Mouse (Mus musculus): Measurements from ENCODE around the gene Vill.
A peak's percentile ranks its signal among the peaks of the same experiment; 100 is the strongest.

Vill gene

GRCm38 (mm10) chr9:119101992-119102782 is 49.6 kb downstream of the Vill start, which contains the start of gene Dlec1:
Gene Dlec1 (plus strand): TSS chr9:119102478.
- peaks cover 14% of the 10 kb centered on the region for H3K27me3 ChIP-seq (ENCODE audit: insufficient read depth, low read length)
- TF ChIP-seq NANOG (IDR thresholded peaks at IDR 0.05; ENCODE audit: borderline replicate concordance, low read length) = no peak
- peak; percentile 26; the same call in 1 of the 2 replicates for TF ChIP-seq CTCF (conservative IDR thresholded peaks at IDR 0.05; ENCODE audit: low read length)
- peak within 1 kb of the TSS; percentile 89 for H3K4me3 ChIP-seq (replicated peaks; ENCODE audit: low read length)
- H3K9me3 ChIP-seq (ENCODE audit: low read length) = no peaks in the 10 kb centered on the region
- peaks cover 40% of the 10 kb centered on the region for H3K4me1 ChIP-seq (replicated peaks; ENCODE audit: low read depth, low read length)
- H3K36me3 ChIP-seq (ENCODE audit: insufficient read depth, low read length) = no peaks in the 10 kb centered on the region

DNA sequence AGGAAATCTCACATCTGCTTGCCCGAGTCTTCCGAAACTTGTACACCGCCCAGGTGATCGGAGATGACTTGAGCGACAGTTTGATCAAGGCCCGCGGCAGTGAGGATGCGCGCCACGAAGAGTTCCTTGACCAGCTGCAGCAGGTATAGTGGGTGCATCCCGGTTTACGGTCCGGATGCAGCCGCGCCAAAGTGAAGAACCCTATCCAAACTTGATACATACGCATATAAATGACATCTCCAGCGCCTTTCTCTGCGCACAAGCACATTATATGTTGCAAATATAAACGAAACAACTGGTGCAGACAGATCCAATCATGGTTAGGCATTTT is 50.2 kb downstream of the Vill start:
- peaks cover 14% of the 10 kb centered on the region for H3K27me3 ChIP-seq (ENCODE audit: insufficient read depth, low read length)
- peak overlapping the region; percentile 89 for H3K4me3 ChIP-seq (replicated peaks; ENCODE audit: low read length)
- no peaks in the 10 kb centered on the region for H3K9me3 ChIP-seq (ENCODE audit: low read length)
- TF ChIP-seq CTCF (conservative IDR thresholded peaks at IDR 0.05; ENCODE audit: low read length) (no peak), NANOG (IDR thresholded peaks at IDR 0.05; ENCODE audit: borderline replicate concordance, low read length) (no peak), POU5F1 (IDR thresholded peaks at IDR 0.05; ENCODE audit: borderline replicate concordance, low read length) (no peak)
- no peaks in the 10 kb centered on the region for H3K36me3 ChIP-seq (ENCODE audit: insufficient read depth, low read length)
- peaks cover 37% of the 10 kb centered on the region for H3K4me1 ChIP-seq (replicated peaks; ENCODE audit: low read depth, low read length)

- Histone ChIP-seq H3K36me3 (ENCODE audit: insufficient read depth, low read length) (no peaks in the 10 kb centered on the region), H3K4me3 (replicated peaks; ENCODE audit: low read length) (no peak overlapping the region), H3K9me3 (ENCODE audit: low read length) (no peaks in the 10 kb centered on the region), H3K27me3 (ENCODE audit: insufficient read depth, low read length) (peaks cover 18% of the 10 kb centered on the region), H3K4me1 (replicated peaks; ENCODE audit: low read depth, low read length) (peaks cover 38% of the 10 kb centered on the region)
- TF ChIP-seq CTCF (conservative IDR thresholded peaks at IDR 0.05; ENCODE audit: low read length) (peak; percentile 85), NANOG (IDR thresholded peaks at IDR 0.05; ENCODE audit: borderline replicate concordance, low read length) (no peak)
These were observed 55.0 kb downstream of the Vill start for GRCm38 (mm10) chr9:119107566-119107965.

DNA sequence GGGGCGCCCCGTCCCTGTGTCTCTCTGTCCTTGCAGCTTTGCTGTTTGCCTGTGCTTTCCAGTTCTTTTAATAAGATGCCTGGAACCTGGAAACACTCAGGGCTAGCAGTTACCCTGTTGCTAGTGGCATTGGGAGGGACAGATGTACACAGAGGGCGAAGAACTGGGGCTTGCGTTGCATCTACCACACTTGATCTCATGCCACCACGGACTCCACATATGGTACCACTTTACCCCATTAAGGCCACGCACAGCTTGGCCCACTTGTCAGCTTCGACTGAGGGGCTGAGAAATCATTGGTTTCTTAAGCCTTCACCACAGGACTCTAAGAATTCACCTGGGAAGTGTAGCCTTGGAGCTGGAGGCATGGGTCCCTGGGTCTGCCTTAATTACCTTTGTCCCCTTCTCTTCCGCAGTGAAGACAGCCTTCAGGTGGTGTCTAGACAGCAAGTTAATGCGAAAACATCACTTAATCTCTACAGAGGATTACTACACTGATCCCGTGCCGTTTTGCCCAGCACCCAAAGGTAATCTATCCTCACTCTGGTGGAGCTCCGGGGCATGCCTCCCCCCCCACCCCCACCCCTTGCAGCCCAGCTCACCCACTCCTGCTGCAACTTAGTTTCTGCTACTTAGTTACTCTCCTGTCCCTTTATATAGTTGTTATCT is 57.2 kb downstream of the Vill start:
- Histone ChIP-seq H3K4me1 (replicated peaks; ENCODE audit: low read depth, low read length) (peaks cover 47% of the 10 kb centered on the region), H3K9me3 (ENCODE audit: low read length) (no peaks in the 10 kb centered on the region), H3K27me3 (ENCODE audit: insufficient read depth, low read length) (peaks cover 13% of the 10 kb centered on the region; the same call in 1 of the 2 replicates), H3K4me3 (replicated peaks; ENCODE audit: low read length) (no peak overlapping the region), H3K36me3 (ENCODE audit: insufficient read depth, low read length) (no peaks in the 10 kb centered on the region)
- TF ChIP-seq NANOG (IDR thresholded peaks at IDR 0.05; ENCODE audit: borderline replicate concordance, low read length) = no peak
- TF ChIP-seq CTCF (conservative IDR thresholded peaks at IDR 0.05; ENCODE audit: low read length) = no peak
- no peak for TF ChIP-seq POU5F1 (IDR thresholded peaks at IDR 0.05; ENCODE audit: borderline replicate concordance, low read length)

GRCm38 (mm10) chr9:119110640-119111039 is 58.1 kb downstream of the Vill start:
- H3K4me3 ChIP-seq (replicated peaks; ENCODE audit: low read length) = peak overlapping the region; percentile 43; the same call in 1 of the 2 replicates
- peaks cover 52% of the 10 kb centered on the region for H3K4me1 ChIP-seq (replicated peaks; ENCODE audit: low read depth, low read length)
- TF ChIP-seq NANOG (IDR thresholded peaks at IDR 0.05; ENCODE audit: borderline replicate concordance, low read length) (no peak), CTCF (conservative IDR thresholded peaks at IDR 0.05; ENCODE audit: low read length) (no peak), POU5F1 (IDR thresholded peaks at IDR 0.05; ENCODE audit: borderline replicate concordance, low read length) (no peak)
- H3K27me3 ChIP-seq (ENCODE audit: insufficient read depth, low read length) = peaks cover 18% of the 10 kb centered on the region; the same call in 1 of the 2 replicates
- no peaks in the 10 kb centered on the region for H3K9me3 ChIP-seq (ENCODE audit: low read length)
- H3K36me3 ChIP-seq (ENCODE audit: insufficient read depth, low read length) = no peaks in the 10 kb centered on the region

- TF ChIP-seq POU5F1 (IDR thresholded peaks at IDR 0.05; ENCODE audit: borderline replicate concordance, low read length) = no peak
- TF ChIP-seq CTCF (conservative IDR thresholded peaks at IDR 0.05; ENCODE audit: low read length) = no peak
- no peak for TF ChIP-seq NANOG (IDR thresholded peaks at IDR 0.05; ENCODE audit: borderline replicate concordance, low read length)
- H3K36me3 ChIP-seq (ENCODE audit: insufficient read depth, low read length) = no peaks in the 10 kb centered on the region
- H3K27me3 ChIP-seq (ENCODE audit: insufficient read depth, low read length) = peaks cover 18% of the 10 kb centered on the region; the same call in 1 of the 2 replicates
- no peaks in the 10 kb centered on the region for H3K9me3 ChIP-seq (ENCODE audit: low read length)
- H3K4me1 ChIP-seq (replicated peaks; ENCODE audit: low read depth, low read length) = peaks cover 50% of the 10 kb centered on the region
- peak overlapping the region; percentile 32; the same call in 1 of the 2 replicates for H3K4me3 ChIP-seq (replicated peaks; ENCODE audit: low read length)
These were observed 62.3 kb downstream of the Vill start for GRCm38 (mm10) chr9:119114911-119115310.

DNA sequence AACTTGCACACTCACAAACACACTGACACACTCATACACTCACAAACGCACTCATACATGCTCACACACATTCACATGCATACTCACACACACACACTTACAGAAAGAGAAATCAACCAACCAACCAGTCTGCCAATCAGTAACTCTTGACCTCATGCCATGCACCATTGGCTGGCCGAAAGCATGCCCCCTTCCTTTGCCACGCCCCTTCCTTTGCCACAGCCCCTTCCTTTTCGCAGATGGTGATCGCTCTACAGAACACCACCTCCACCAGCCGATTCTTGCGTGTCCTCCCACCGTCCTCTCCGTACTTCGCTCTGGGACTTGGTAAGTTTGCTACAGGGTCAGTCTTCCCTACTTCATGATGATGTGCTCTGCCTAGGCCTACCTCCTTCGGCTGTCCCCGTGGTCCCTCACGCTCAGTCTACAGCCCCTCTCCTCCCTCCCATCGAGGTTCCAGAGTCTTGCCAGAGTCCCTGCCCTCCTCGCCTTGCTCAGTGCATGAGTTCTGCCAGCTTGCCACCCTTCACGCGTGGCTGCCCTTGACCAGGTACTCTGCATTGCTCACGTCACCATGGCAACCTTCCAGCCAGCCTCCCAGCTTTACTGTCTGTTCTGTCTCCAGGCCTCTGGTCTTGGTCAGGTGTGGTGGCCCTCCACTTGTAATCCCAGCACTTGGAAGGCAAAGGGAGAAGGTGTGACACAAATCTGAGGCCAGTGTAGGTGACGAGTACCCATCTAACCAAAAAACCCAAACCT is 67.0 kb downstream of the Vill start:
- Histone ChIP-seq H3K27me3 (ENCODE audit: insufficient read depth, low read length) (peaks cover 10% of the 10 kb centered on the region), H3K9me3 (ENCODE audit: low read length) (no peaks in the 10 kb centered on the region), H3K36me3 (ENCODE audit: insufficient read depth, low read length) (no peaks in the 10 kb centered on the region), H3K4me3 (replicated peaks; ENCODE audit: low read length) (no peak overlapping the region), H3K4me1 (replicated peaks; ENCODE audit: low read depth, low read length) (peaks cover 27% of the 10 kb centered on the region)
- no peak for TF ChIP-seq POU5F1 (IDR thresholded peaks at IDR 0.05; ENCODE audit: borderline replicate concordance, low read length)
- no peak for TF ChIP-seq CTCF (conservative IDR thresholded peaks at IDR 0.05; ENCODE audit: low read length)
- no peak for TF ChIP-seq NANOG (IDR thresholded peaks at IDR 0.05; ENCODE audit: borderline replicate concordance, low read length)

DNA sequence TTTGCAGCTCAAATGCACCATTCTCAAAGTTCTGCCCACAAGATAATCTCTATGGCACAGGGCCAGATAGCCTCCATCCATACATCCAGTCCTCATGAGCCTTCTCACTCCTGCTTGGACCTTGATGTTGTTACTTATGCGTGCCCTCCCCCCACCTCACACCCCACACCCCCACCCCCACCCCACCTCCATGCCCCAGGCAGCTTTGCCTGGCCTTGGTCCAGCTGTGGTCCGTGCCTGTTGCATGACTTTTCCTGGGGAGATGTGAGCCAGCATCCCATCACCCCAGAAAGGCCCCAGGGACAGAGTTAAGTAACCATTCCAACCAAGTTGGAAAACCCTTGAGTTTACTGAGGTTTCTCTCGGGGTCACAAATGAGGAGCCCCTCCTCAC is 67.6 kb downstream of the Vill start:
- no peak for TF ChIP-seq CTCF (conservative IDR thresholded peaks at IDR 0.05; ENCODE audit: low read length)
- no peak for TF ChIP-seq NANOG (IDR thresholded peaks at IDR 0.05; ENCODE audit: borderline replicate concordance, low read length)
- no peak for TF ChIP-seq POU5F1 (IDR thresholded peaks at IDR 0.05; ENCODE audit: borderline replicate concordance, low read length)
- Histone ChIP-seq H3K9me3 (ENCODE audit: low read length) (no peaks in the 10 kb centered on the region), H3K4me3 (replicated peaks; ENCODE audit: low read length) (no peak overlapping the region), H3K4me1 (replicated peaks; ENCODE audit: low read depth, low read length) (peaks cover 21% of the 10 kb centered on the region), H3K27me3 (ENCODE audit: insufficient read depth, low read length) (peaks cover 4% of the 10 kb centered on the region), H3K36me3 (ENCODE audit: insufficient read depth, low read length) (no peaks in the 10 kb centered on the region)
